Mouse (Mus musculus): ENCODE measurements around the gene Syne1.

GRCm38 (mm10) chr10:5229129-5229528 is 322.2 kb downstream of the Syne1 start:
- TF ChIP-seq CTCF (IDR thresholded peaks at IDR 0.05; ENCODE audit: insufficient read depth, low read length): no peak
- TF ChIP-seq POLR2A (IDR thresholded peaks at IDR 0.05; ENCODE audit: borderline replicate concordance, extremely low read depth, low read depth, low read length): no peak
